Mouse (Mus musculus): ENCODE data around the gene 1700001C19Rik. TPM values are rescaled to one million over a fixed set of nuclear protein-coding genes. Genes with fewer than 3 reads are reported as not detected.

1700001C19Rik gene
- polyA plus RNA-seq, 1 experiment from 2014 or later = 0.12 TPM

DNA sequence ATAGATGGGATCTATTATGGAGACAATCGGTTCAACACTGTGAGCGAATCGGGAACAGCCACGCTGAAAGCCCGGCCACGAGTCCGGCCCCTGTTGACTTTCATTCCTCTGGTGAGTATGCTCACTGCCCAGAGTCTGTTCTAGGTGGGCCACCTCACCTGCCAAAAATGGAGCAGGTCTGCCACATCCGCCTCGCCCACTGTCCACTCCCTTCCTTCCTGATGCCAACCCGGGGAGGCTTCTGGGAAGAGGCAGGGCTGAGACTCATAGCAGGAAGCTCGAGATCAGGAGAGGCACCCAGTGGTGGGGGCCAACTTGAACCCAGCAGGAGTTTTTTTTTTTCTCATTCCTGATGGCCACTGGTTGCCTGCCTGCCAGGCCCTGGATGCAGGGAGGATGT is 9.4 kb upstream of the 1700001C19Rik start:
- peaks cover 11% of the 10 kb centered on the region for H3K4me1 ChIP-seq (ENCODE audit: control insufficient read depth, insufficient read depth, low read length)

DNA sequence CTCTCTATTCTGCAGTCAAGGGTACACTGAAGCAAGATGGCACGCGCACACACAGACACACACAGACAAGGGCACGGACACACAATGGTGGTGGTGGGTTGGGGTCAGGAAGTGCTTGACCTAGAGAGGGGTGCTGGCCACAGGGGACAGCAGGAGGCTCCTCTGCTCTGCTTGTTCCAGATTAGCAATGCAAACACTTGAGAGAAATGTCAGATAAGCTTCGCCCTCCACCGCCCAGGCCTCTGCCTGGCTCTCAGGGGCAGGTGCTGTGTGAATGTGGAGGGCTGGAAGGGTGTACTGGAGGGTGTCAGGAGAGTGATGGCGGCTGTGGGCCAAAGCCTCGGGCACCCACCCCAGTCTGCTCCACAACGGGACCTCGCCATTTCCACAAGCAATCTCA is 8.8 kb upstream of the 1700001C19Rik start:
- no peak overlapping the region for H3K4me3 ChIP-seq (ENCODE audit: low read depth, low read length)
- H3K27ac ChIP-seq (replicated peaks; ENCODE audit: low read depth, low read length) = no peak overlapping the region
- H3K27me3 ChIP-seq (ENCODE audit: control insufficient read depth, insufficient read depth, low read length) = no peaks in the 10 kb centered on the region; the same call in 1 of the 2 replicates
- no peak overlapping the region for H3K4me2 ChIP-seq (ENCODE audit: low read depth, severe bottlenecking)
- H3K9ac ChIP-seq (ENCODE audit: low read length) = no peak overlapping the region
- no peaks in the 10 kb centered on the region for H3K36me3 ChIP-seq (ENCODE audit: control insufficient read depth, insufficient read depth, low read length)
- ATAC-seq (ENCODE audit: insufficient number of reproducible peaks, low FRiP score, low TSS enrichment, low read depth) (no peak), DNase-seq (ENCODE audit: low spot score) (no peak)
- H3K9me3 ChIP-seq (ENCODE audit: control insufficient read depth, low read length) = no peaks in the 10 kb centered on the region
- 80% methylated on average over 9 of the region's 9 CpGs for WGBS
- H3K4me1 ChIP-seq (ENCODE audit: control insufficient read depth, insufficient read depth, low read length) = peaks cover 11% of the 10 kb centered on the region

More for the DNA sequence above, 9.4 kb upstream of the 1700001C19Rik start:
- DNase-seq (ENCODE audit: low spot score) (no peak), ATAC-seq (ENCODE audit: insufficient number of reproducible peaks, low FRiP score, low TSS enrichment, low read depth) (no peak)
- Histone ChIP-seq H3K27me3 (ENCODE audit: control insufficient read depth, insufficient read depth, low read length) (no peaks in the 10 kb centered on the region; the same call in 1 of the 2 replicates), H3K27ac (replicated peaks; ENCODE audit: low read depth, low read length) (no peak overlapping the region), H3K36me3 (ENCODE audit: control insufficient read depth, insufficient read depth, low read length) (no peaks in the 10 kb centered on the region), H3K4me3 (ENCODE audit: low read depth, low read length) (no peak overlapping the region), H3K4me2 (ENCODE audit: low read depth, severe bottlenecking) (no peak overlapping the region), H3K9me3 (ENCODE audit: control insufficient read depth, low read length) (no peaks in the 10 kb centered on the region), H3K9ac (ENCODE audit: low read length) (no peak overlapping the region)
- WGBS = 89% methylated on average over 11 of the region's 11 CpGs

DNA sequence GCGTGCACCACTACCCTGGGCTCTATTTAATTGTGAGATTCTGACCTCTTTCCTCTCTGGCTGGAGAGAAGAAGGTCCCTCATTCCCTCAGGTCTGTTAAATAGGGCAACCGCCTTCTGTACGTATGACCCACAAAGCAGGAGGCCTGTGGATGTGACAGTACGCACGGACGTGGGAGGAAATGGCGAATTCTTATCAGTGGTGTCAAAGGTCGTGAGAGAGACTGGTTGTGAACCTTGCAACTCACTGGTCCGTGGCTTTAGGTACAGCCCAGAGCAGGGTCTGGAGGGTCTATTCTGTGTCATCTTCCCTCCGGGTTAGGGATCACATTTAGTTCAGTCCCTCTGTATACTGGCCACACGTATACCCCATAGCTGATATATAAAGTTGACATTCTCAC is 8.3 kb upstream of the 1700001C19Rik start:
- no peak overlapping the region for H3K4me3 ChIP-seq (ENCODE audit: low read depth, low read length)
- ATAC-seq (ENCODE audit: insufficient number of reproducible peaks, low FRiP score, low TSS enrichment, low read depth) = no peak
- H3K36me3 ChIP-seq (ENCODE audit: control insufficient read depth, insufficient read depth, low read length) = no peaks in the 10 kb centered on the region
- no peak for DNase-seq (ENCODE audit: low spot score)
- peaks cover 13% of the 10 kb centered on the region for H3K4me1 ChIP-seq (ENCODE audit: control insufficient read depth, insufficient read depth, low read length)
- H3K27me3 ChIP-seq (ENCODE audit: control insufficient read depth, insufficient read depth, low read length) = no peaks in the 10 kb centered on the region; the same call in 1 of the 2 replicates
- no peak overlapping the region for H3K27ac ChIP-seq (replicated peaks; ENCODE audit: low read depth, low read length)
- H3K9ac ChIP-seq (ENCODE audit: low read length) = no peak overlapping the region
- H3K9me3 ChIP-seq (ENCODE audit: control insufficient read depth, low read length) = no peaks in the 10 kb centered on the region
- H3K4me2 ChIP-seq (ENCODE audit: low read depth, severe bottlenecking) = no peak overlapping the region
- 70% methylated on average over 11 of the region's 11 CpGs for WGBS

DNA sequence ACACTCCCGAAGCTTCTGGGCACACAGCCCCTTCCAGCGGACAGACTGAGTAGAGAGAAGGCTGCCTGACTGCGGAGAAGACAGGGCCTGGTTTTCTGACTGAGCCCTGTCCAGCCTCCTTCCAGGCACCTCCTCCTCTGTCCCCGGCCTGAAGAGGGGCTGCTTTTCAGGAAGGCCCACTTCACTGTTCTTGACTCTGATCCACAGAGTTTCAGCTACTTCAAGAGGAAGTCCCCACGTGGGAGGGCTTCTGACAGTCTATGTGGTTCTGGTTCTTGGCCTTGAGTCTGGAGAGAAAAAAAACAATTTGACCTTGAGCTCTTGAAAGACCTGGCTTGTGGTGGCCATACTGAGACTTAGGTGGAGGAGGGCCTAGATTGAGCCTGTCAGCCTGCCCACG is 6.9 kb upstream of the 1700001C19Rik start:
- Histone ChIP-seq H3K4me3 (ENCODE audit: low read depth, low read length) (no peak overlapping the region), H3K9me3 (ENCODE audit: control insufficient read depth, low read length) (no peaks in the 10 kb centered on the region), H3K27me3 (ENCODE audit: control insufficient read depth, insufficient read depth, low read length) (no peaks in the 10 kb centered on the region; the same call in 1 of the 2 replicates), H3K27ac (replicated peaks; ENCODE audit: low read depth, low read length) (no peak overlapping the region), H3K4me1 (ENCODE audit: control insufficient read depth, insufficient read depth, low read length) (peaks cover 14% of the 10 kb centered on the region), H3K4me2 (ENCODE audit: low read depth, severe bottlenecking) (no peak overlapping the region), H3K36me3 (ENCODE audit: control insufficient read depth, insufficient read depth, low read length) (no peaks in the 10 kb centered on the region), H3K9ac (ENCODE audit: low read length) (no peak overlapping the region; the same call in 1 of the 2 replicates)
- no peak for DNase-seq (ENCODE audit: low spot score)
- WGBS = 77% methylated on average over 6 of the region's 6 CpGs
- ATAC-seq (ENCODE audit: insufficient number of reproducible peaks, low FRiP score, low TSS enrichment, low read depth) = no peak

DNA sequence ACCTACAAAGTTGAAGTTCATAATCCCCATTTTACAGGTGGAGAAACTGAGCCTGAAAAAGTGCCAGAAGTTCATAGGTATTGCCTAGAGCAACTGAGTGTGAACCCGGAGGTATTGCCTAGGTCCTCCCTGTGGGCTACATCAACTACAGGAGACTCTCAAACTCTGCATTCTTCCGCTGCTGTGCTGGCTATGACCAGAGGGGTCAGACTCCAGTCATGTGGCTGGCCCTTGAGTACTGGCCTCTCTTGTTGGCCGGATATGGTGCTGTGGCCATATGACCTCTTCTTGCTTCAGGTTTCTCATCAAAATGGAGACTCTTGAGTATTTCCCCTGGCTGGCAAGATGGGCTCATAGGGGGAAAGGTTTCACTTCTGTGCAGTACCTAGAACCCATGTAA is 5.1 kb upstream of the 1700001C19Rik start:
- H3K27me3 ChIP-seq (ENCODE audit: control insufficient read depth, insufficient read depth, low read length) = peaks cover 16% of the 10 kb centered on the region

DNA sequence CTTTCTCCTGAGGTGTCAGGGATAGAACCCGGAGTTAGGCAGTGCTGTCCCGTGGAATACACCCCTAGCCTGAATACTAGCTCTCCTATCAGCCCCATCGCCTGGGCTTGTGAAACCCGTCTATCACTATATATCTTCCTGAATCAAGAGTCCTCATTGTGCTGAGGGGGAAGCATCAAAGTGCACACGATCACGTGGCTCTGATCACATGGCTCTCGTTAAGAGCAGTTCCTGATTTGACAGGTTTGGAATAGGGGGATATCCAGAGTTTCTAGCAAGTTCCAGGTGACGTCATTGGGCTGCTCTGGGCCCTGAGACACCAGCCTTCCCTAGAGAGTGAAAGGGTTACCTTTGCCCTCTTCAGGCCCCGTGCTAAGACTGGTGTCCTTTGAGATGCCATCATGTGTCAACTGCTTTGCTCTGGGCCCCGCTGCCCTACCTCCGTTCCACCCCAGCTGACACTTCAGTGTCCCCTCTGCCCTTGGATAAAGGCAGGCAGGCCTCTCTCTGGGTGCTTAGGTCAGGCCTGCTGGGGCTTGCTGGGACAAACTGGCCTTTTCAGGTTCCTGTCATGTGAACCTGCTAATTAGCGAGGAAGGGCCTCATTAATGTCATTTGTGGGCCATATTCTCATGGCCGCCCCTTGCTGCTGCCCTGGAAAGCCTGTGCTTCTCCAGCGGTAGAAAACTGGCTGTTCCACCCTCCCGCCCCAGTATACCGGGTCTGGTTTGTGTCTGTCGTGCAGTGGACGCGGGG is 4.3 kb upstream of the 1700001C19Rik start:
- ATAC-seq (ENCODE audit: insufficient number of reproducible peaks, low FRiP score, low TSS enrichment, low read depth) (no peak), DNase-seq (ENCODE audit: low spot score) (no peak)
- Histone ChIP-seq H3K36me3 (ENCODE audit: control insufficient read depth, insufficient read depth, low read length) (no peaks in the 10 kb centered on the region), H3K27me3 (ENCODE audit: control insufficient read depth, insufficient read depth, low read length) (peaks cover 24% of the 10 kb centered on the region), H3K4me1 (ENCODE audit: control insufficient read depth, insufficient read depth, low read length) (peaks cover 11% of the 10 kb centered on the region), H3K9me3 (ENCODE audit: control insufficient read depth, low read length) (no peaks in the 10 kb centered on the region), H3K9ac (ENCODE audit: low read length) (no peak overlapping the region), H3K4me3 (ENCODE audit: low read depth, low read length) (no peak overlapping the region), H3K27ac (replicated peaks; ENCODE audit: low read depth, low read length) (no peak overlapping the region), H3K4me2 (ENCODE audit: low read depth, severe bottlenecking) (no peak overlapping the region)
- 51% methylated on average over 19 of the region's 19 CpGs for WGBS

More for the DNA sequence above, 5.1 kb upstream of the 1700001C19Rik start:
- no peak for DNase-seq (ENCODE audit: low spot score)
- no peaks in the 10 kb centered on the region for H3K36me3 ChIP-seq (ENCODE audit: control insufficient read depth, insufficient read depth, low read length)
- H3K4me2 ChIP-seq (ENCODE audit: low read depth, severe bottlenecking) = no peak overlapping the region
- no peak overlapping the region for H3K27ac ChIP-seq (replicated peaks; ENCODE audit: low read depth, low read length)
- H3K9me3 ChIP-seq (ENCODE audit: control insufficient read depth, low read length) = no peaks in the 10 kb centered on the region
- H3K9ac ChIP-seq (ENCODE audit: low read length) = no peak overlapping the region
- H3K4me1 ChIP-seq (ENCODE audit: control insufficient read depth, insufficient read depth, low read length) = 0 out of 2 replicates have a peak, but pooled peaks cover 7% of the 10 kb centered on the region
- WGBS = 81% methylated on average over 3 of the region's 3 CpGs
- ATAC-seq (ENCODE audit: insufficient number of reproducible peaks, low FRiP score, low TSS enrichment, low read depth) = no peak
- H3K4me3 ChIP-seq (ENCODE audit: low read depth, low read length) = no peak overlapping the region

DNA sequence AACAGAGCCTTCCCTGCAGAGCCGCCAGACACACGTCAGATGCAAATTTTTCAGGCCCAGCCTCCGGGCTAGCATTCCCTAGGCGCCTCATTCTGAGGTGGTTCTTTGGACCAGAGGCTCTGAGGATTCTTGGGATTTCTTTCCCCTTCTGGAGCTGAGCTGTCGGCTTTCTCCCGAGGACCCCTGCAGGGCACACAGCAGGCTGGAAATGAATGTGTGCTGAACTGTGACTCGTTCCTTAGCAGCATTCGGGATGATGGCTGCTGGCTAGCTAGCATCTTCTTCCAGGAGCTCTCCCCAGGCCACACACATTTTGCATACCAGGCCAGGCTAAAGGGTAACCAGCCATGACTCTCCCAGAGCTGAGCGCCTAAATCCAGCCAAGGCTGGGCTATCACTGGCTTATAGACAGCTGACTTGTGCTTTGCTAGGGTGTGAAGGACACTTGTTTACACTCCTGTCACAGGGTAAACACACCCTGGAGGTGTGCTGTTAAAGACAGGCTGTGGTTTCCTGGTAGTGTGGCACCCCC is 3.2 kb upstream of the 1700001C19Rik start:
- Histone ChIP-seq H3K4me1 (ENCODE audit: control insufficient read depth, insufficient read depth, low read length) (peaks cover 15% of the 10 kb centered on the region), H3K9ac (ENCODE audit: low read length) (no peak overlapping the region), H3K36me3 (ENCODE audit: control insufficient read depth, insufficient read depth, low read length) (no peaks in the 10 kb centered on the region), H3K4me3 (ENCODE audit: low read depth, low read length) (no peak overlapping the region), H3K27me3 (ENCODE audit: control insufficient read depth, insufficient read depth, low read length) (peaks cover 31% of the 10 kb centered on the region), H3K27ac (replicated peaks; ENCODE audit: low read depth, low read length) (no peak overlapping the region), H3K9me3 (ENCODE audit: control insufficient read depth, low read length) (no peaks in the 10 kb centered on the region), H3K4me2 (ENCODE audit: low read depth, severe bottlenecking) (no peak overlapping the region)
- WGBS = 8% methylated on average over 9 of the region's 9 CpGs
- ATAC-seq (ENCODE audit: insufficient number of reproducible peaks, low FRiP score, low TSS enrichment, low read depth) (no peak), DNase-seq (ENCODE audit: low spot score) (no peak)

DNA sequence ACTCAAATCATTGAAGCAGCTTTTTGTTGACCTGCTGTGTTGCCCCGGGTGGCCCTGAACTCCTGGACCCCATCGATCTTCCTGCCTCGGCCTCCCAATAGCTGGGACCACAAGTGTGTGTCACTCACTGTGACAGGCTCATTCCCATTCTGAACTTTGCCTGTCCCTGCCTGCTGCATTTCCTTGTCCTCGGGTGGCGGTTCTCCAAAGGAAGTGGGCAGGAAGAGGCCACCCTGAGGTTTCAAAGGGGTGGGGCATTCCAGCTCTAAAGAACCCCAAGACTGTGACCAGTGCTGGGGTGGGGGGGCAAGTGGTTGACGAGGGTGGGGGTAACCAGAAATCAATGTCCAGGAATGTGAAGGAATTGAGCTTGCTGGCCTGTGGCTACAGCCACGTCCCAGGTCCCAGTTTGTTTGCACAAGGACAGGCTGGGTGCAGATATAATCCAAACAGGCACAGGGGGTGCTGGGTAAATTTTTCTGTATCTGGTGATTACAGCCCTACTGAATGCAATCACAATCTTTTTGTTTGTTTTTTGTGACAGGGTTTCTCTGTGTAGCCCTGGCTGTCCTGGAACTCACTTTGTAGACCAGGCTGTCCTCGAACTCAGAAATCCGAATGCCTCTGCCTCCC is 2.3 kb upstream of the 1700001C19Rik start:
- Histone ChIP-seq H3K4me1 (ENCODE audit: control insufficient read depth, insufficient read depth, low read length) (peaks cover 15% of the 10 kb centered on the region), H3K27ac (replicated peaks; ENCODE audit: low read depth, low read length) (no peak overlapping the region), H3K9ac (ENCODE audit: low read length) (no peak overlapping the region), H3K36me3 (ENCODE audit: control insufficient read depth, insufficient read depth, low read length) (no peaks in the 10 kb centered on the region), H3K4me3 (ENCODE audit: low read depth, low read length) (no peak overlapping the region), H3K4me2 (ENCODE audit: low read depth, severe bottlenecking) (no peak overlapping the region), H3K27me3 (ENCODE audit: control insufficient read depth, insufficient read depth, low read length) (peaks cover 31% of the 10 kb centered on the region), H3K9me3 (ENCODE audit: control insufficient read depth, low read length) (no peaks in the 10 kb centered on the region)
- no peak for ATAC-seq (ENCODE audit: insufficient number of reproducible peaks, low FRiP score, low TSS enrichment, low read depth)
- 36% methylated on average over 9 of the region's 9 CpGs for WGBS
- no peak for DNase-seq (ENCODE audit: low spot score)

Data from limb, embryonic 11.5 days (tissue).